Mouse (Mus musculus) midbrain, embryonic 13.5 days (tissue): Measurements from ENCODE around the gene Olfr543. TPM values are rescaled to one million over a fixed set of nuclear protein-coding genes. Genes with fewer than 3 reads are reported as not detected.

Source experiments
- ATAC-seq: fragments of 200-750 bp; cut with Nextera tagmentation; 2 replicates; pipeline ENCODE4 v1.8.0; 2017; ENCODE audit warnings: mild to moderate bottlenecking, moderate TSS enrichment, moderate library complexity
- H3K27ac ChIP-seq: fragments of 300-500 bp; sonication (generic); 2 replicates; pipeline ENCODE4 v1.5.1; 2015; ENCODE audit warnings: inconsistent platforms, mild to moderate bottlenecking, moderate library complexity
- H3K27me3 ChIP-seq: fragments of 300-500 bp; sonication (generic); 2 replicates; pipeline ENCODE4 v1.6.1; 2015; ENCODE audit warnings: mild to moderate bottlenecking, inconsistent platforms
- H3K36me3 ChIP-seq: fragments of 300-500 bp; sonication (generic); 2 replicates; pipeline ENCODE4 v1.6.1; 2015; ENCODE audit warnings: mild to moderate bottlenecking, inconsistent platforms
- H3K4me1 ChIP-seq: fragments of 300-500 bp; sonication (generic); replicated peaks from 2 replicates; pipeline ENCODE4 v1.6.1; 2015; ENCODE audit warnings: inconsistent platforms
- H3K4me2 ChIP-seq: fragments of 300-500 bp; sonication (generic); replicated peaks from 2 replicates; pipeline ENCODE4 v1.6.1; 2015; ENCODE audit warnings: moderate library complexity, mild to moderate bottlenecking, inconsistent platforms
- H3K4me3 ChIP-seq: fragments of 300-500 bp; sonication (generic); replicated peaks from 2 replicates; pipeline ENCODE4 v1.5.1; 2015; ENCODE audit warnings: mild to moderate bottlenecking, inconsistent platforms
- H3K9ac ChIP-seq: fragments of 300-500 bp; sonication (generic); replicated peaks from 2 replicates; pipeline ENCODE4 v1.6.1; 2015; ENCODE audit warnings: mild to moderate bottlenecking, inconsistent platforms
- H3K9me3 ChIP-seq: fragments of 300-500 bp; sonication (generic); 2 replicates; pipeline ENCODE4 v1.6.1; 2016; ENCODE audit warnings: mild to moderate bottlenecking, inconsistent platforms
- WGBS: fragments of 180-500 bp; shearing (Covaris S2); methylation state at CpG from one replicate; pipeline ENCODE4 v1.1.7; 2015; 5-methylcytosine and 5-hydroxymethylcytosine counted together
- polyA plus RNA-seq: library from polyadenylated mRNA; unstranded; fragments of >200 nt; fragmentation: Nextera tagmentation; extraction: Ambion mirVana; gene quantifications from 2 replicates; pipeline ENCODE4 v1.2.1, GENCODE M21; 2015

Gene Olfr543
- polyA plus RNA-seq, 1 experiment from 2014 or later: 0.55 TPM

GRCm38 (mm10) chr7:102467566-102467965 is 13.9 kb downstream of the Olfr543 start:
- Histone ChIP-seq H3K36me3 (peaks cover 69% of the 10 kb centered on the region), H3K27ac (no peak overlapping the region), H3K9me3 (no peaks in the 10 kb centered on the region), H3K4me3 (no peak overlapping the region), H3K27me3 (no peaks in the 10 kb centered on the region), H3K4me2 (no peak overlapping the region), H3K9ac (no peak overlapping the region), H3K4me1 (no peaks in the 10 kb centered on the region)
- no peak for ATAC-seq
- 85% methylated on average over 8 of the region's 8 CpGs for WGBS

GRCm38 (mm10) chr7:102458618-102459380 is 22.7 kb downstream of the Olfr543 start:
- no peak overlapping the region for H3K4me3 ChIP-seq
- H3K9me3 ChIP-seq: no peaks in the 10 kb centered on the region
- no peak overlapping the region for H3K4me2 ChIP-seq
- ATAC-seq: no peak
- no peaks in the 10 kb centered on the region for H3K4me1 ChIP-seq
- WGBS: 77% methylated on average over 5 of the region's 5 CpGs
- no peaks in the 10 kb centered on the region for H3K27me3 ChIP-seq
- no peak overlapping the region for H3K27ac ChIP-seq
- H3K9ac ChIP-seq: no peak overlapping the region
- peaks cover 85% of the 10 kb centered on the region for H3K36me3 ChIP-seq

- Histone ChIP-seq H3K4me2 (no peak overlapping the region), H3K27ac (no peak overlapping the region), H3K9ac (no peak overlapping the region), H3K4me1 (peaks cover 24% of the 10 kb centered on the region), H3K9me3 (no peaks in the 10 kb centered on the region), H3K4me3 (no peak overlapping the region), H3K36me3 (peaks cover 57% of the 10 kb centered on the region), H3K27me3 (no peaks in the 10 kb centered on the region)
- 96% methylated on average over 9 of the region's 9 CpGs for WGBS
- ATAC-seq: no peak
These were observed 35.0 kb downstream of the Olfr543 start for GRCm38 (mm10) chr7:102446438-102446837.

- Histone ChIP-seq H3K9me3 (no peaks in the 10 kb centered on the region), H3K4me3 (no peak overlapping the region), H3K4me2 (no peak overlapping the region), H3K4me1 (peaks cover 24% of the 10 kb centered on the region), H3K9ac (no peak overlapping the region), H3K27ac (no peak overlapping the region), H3K27me3 (peaks cover 5% of the 10 kb centered on the region), H3K36me3 (peaks cover 39% of the 10 kb centered on the region)
- WGBS: 93% methylated on average over 2 of the region's 2 CpGs
- ATAC-seq: no peak
These were observed 37.2 kb downstream of the Olfr543 start for GRCm38 (mm10) chr7:102444301-102444700.

GRCm38 (mm10) chr7:102442432-102442831 is 39.0 kb downstream of the Olfr543 start:
- peaks cover 27% of the 10 kb centered on the region for H3K36me3 ChIP-seq
- peak overlapping the region; percentile 89 for H3K4me3 ChIP-seq
- no peak for ATAC-seq
- H3K4me1 ChIP-seq: peaks cover 24% of the 10 kb centered on the region
- H3K27ac ChIP-seq: no peak overlapping the region; the same call in 1 of the 2 replicates
- no peaks in the 10 kb centered on the region for H3K9me3 ChIP-seq
- peaks cover 18% of the 10 kb centered on the region for H3K27me3 ChIP-seq
- H3K9ac ChIP-seq: peak overlapping the region; percentile 85
- peak overlapping the region; percentile 79 for H3K4me2 ChIP-seq
- WGBS: 0% methylated on average over 4 of the region's 4 CpGs

- ATAC-seq: peak; percentile 99
- Histone ChIP-seq H3K9ac (peak within 1 kb of the TSS; percentile 85), H3K27me3 (peaks cover 18% of the 10 kb centered on the region), H3K27ac (peak within 1 kb of the TSS; percentile 69; the same call in 1 of the 2 replicates), H3K4me2 (peak within 1 kb of the TSS; percentile 79), H3K9me3 (no peaks in the 10 kb centered on the region), H3K4me1 (peaks cover 24% of the 10 kb centered on the region), H3K36me3 (peaks cover 22% of the 10 kb centered on the region), H3K4me3 (peak within 1 kb of the TSS; percentile 89)
- WGBS: under 1% methylated on average over 56 of the region's 56 CpGs
These were observed 39.7 kb downstream of the Olfr543 start, which contains the start of gene Rrm1 for GRCm38 (mm10) chr7:102441657-102442391. TSS of gene Rrm1 (plus strand) at chr7:102441695.

GRCm38 (mm10) chr7:102440822-102441656 is 40.4 kb downstream of the Olfr543 start:
- Histone ChIP-seq H3K27me3 (peaks cover 18% of the 10 kb centered on the region), H3K4me3 (peak overlapping the region; percentile 89), H3K4me1 (peaks cover 24% of the 10 kb centered on the region), H3K9ac (no peak overlapping the region), H3K27ac (0 out of 2 replicates have a peak overlapping the region, but pooled peaks have one; percentile 69), H3K36me3 (peaks cover 14% of the 10 kb centered on the region), H3K4me2 (peak overlapping the region; percentile 39), H3K9me3 (no peaks in the 10 kb centered on the region)
- 53% methylated on average over 15 of the region's 15 CpGs for WGBS
- ATAC-seq: peak; percentile 49

- H3K27me3 ChIP-seq: peaks cover 13% of the 10 kb centered on the region; the same call in 1 of the 2 replicates
- H3K4me2 ChIP-seq: no peak overlapping the region
- no peak for ATAC-seq
- H3K4me3 ChIP-seq: no peak overlapping the region
- 89% methylated on average over 2 of the region's 2 CpGs for WGBS
- H3K4me1 ChIP-seq: no peaks in the 10 kb centered on the region
- H3K9ac ChIP-seq: no peak overlapping the region
- H3K27ac ChIP-seq: no peak overlapping the region
- peaks cover 3% of the 10 kb centered on the region; the same call in 1 of the 2 replicates for H3K36me3 ChIP-seq
- H3K9me3 ChIP-seq: no peaks in the 10 kb centered on the region
These were observed 47.1 kb downstream of the Olfr543 start for GRCm38 (mm10) chr7:102434344-102434743.

Other genes starting within 250 kb of the Olfr543 start
- 14.4 and 17.6 TPM in 2 replicates for gene Rhog, start 225.6 kb downstream of the Olfr543 start, polyA plus RNA-seq
- 8.1 and 8.5 TPM in 2 replicates for gene Stim1, start 213.9 kb downstream of the Olfr543 start, polyA plus RNA-seq
- gene Rrm1, start 40.0 kb downstream of the Olfr543 start, polyA plus RNA-seq: 85.6 and 86.3 TPM in 2 replicates
- gene Olfr544, start 6.6 kb upstream of the Olfr543 start, polyA plus RNA-seq: 0.16 and 0.19 TPM in 2 replicates
- gene Olfr545, start 17.9 kb upstream of the Olfr543 start, polyA plus RNA-seq: 0.30 and 0.41 TPM in 2 replicates
- not detected in 2 replicates for gene Olfr547, start 53.1 kb upstream of the Olfr543 start, polyA plus RNA-seq
- not detected in 2 replicates for gene Olfr548-ps1, start 59.2 kb upstream of the Olfr543 start, polyA plus RNA-seq
- gene Olfr549, start 68.2 kb upstream of the Olfr543 start, polyA plus RNA-seq: not detected in 2 replicates
- 0.17 TPM in 1 of 2 replicates, not detected in the other for gene Trim21, start 83.8 kb upstream of the Olfr543 start, polyA plus RNA-seq
- not detected in 2 replicates for gene Olfr550, start 89.8 kb upstream of the Olfr543 start, polyA plus RNA-seq
- not detected in 2 replicates for gene Olfr551, start 110.2 kb upstream of the Olfr543 start, polyA plus RNA-seq
- not detected in 2 replicates for gene Olfr552, start 116.1 kb upstream of the Olfr543 start, polyA plus RNA-seq
- not detected in 2 replicates for gene Olfr553, start 136.5 kb upstream of the Olfr543 start, polyA plus RNA-seq
- not detected in 2 replicates for gene Olfr554, start 156.8 kb upstream of the Olfr543 start, polyA plus RNA-seq
- not detected in 2 replicates for gene Olfr555, start 177.1 kb upstream of the Olfr543 start, polyA plus RNA-seq
- not detected in 2 replicates for gene Olfr556, start 183.2 kb upstream of the Olfr543 start, polyA plus RNA-seq
- 7.3 and 8.0 TPM in 2 replicates for gene Trim68, start 205.6 kb upstream of the Olfr543 start, polyA plus RNA-seq
- not detected in 2 replicates for gene Olfr557, start 214.2 kb upstream of the Olfr543 start, polyA plus RNA-seq
- 0.07 TPM in 1 of 2 replicates, not detected in the other for gene Olfr558, start 220.5 kb upstream of the Olfr543 start, polyA plus RNA-seq
- gene Olfr33, start 237.4 kb upstream of the Olfr543 start, polyA plus RNA-seq: not detected in 2 replicates
- gene Olfr559, start 245.8 kb upstream of the Olfr543 start, polyA plus RNA-seq: not detected in 2 replicates